1 mouse cellular context compared by ENCODE assay signal in the genomic region with DNA sequence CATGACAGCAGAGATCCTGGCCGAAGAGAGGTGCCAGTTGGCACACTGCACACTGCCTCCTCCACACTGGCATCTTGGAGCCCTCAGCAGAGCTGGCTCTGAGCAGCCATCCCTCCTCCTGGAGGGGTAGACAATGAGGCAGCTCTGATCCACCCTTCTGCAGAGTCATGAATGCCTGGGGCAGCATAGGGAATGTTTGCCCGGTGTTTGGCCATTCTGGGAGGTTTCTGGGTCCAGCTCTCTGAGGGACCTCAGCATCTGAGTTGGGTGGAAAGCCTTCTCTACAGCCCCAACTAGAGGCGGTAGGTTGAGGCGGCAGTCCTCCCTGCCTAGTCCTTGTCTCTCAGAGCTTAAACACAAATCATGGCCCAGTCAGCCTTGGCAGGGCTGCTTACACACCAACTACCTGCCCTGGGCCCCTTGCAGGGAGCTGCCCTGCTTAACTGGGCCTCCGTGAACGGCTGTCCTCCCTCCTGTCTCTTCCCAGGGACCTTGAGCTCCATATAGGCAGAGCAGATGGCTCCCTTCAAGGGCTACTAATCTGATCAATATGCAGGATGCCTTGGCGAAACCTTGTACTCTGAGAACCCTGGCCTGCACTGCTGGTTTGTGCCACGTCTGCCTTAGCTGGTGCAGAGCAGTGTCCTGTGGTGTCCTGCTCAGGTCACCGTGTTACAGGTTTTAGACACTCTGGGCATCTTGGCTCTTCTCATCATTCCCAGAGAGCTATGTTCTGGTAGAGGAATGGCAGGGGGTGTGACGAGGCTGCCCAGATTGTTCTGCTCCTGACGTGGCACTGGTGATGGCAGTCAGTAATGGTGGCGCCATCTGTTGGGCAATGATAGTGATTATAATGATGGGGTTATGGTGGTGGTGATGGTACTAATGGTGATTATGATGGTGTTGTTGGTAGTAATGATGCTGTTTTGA.
TF ChIP-seq lines count a peak whose summit lies in the region.

No protein-coding gene starts in this region.

TF ChIP-seq in MEL, 35 proteins besides CTCF, POLR2A, EP300 and RAD21 (continued from another document):
- 0 out of 2 replicates have a peak, but pooled peaks have one; percentile 8 for TF ChIP-seq ZC3H11A (IDR thresholded peaks at IDR 0.05; ENCODE audit: low read depth, low read length)
- TF ChIP-seq ELF1 (IDR thresholded peaks at IDR 0.05; ENCODE audit: low read depth, low read length): no peak
- TF ChIP-seq MAZ (IDR thresholded peaks at IDR 0.05; ENCODE audit: low read depth, low read length): no peak
- no peak for TF ChIP-seq TBP (IDR thresholded peaks at IDR 0.05; ENCODE audit: low read depth, low read length)
- no peak for TF ChIP-seq USF2 (IDR thresholded peaks at IDR 0.05; ENCODE audit: borderline replicate concordance in 1 of 2, insufficient read depth in 1 of 2, low read depth in 1 of 2, low read length in 2 of 2)
- peak; percentile 65 for TF ChIP-seq SMC3 (IDR thresholded peaks at IDR 0.05; ENCODE audit: low read depth, low read length)
- TF ChIP-seq POLR2AphosphoS5 (IDR thresholded peaks at IDR 0.05; ENCODE audit: borderline replicate concordance, low read depth, low read length): no peak
- no peak for TF ChIP-seq ZNF384 (IDR thresholded peaks at IDR 0.05; ENCODE audit: low read depth, low read length)
- no peak for TF ChIP-seq JUND (IDR thresholded peaks at IDR 0.05; ENCODE audit: low read depth, low read length)
- TF ChIP-seq NRF1 (IDR thresholded peaks at IDR 0.05; ENCODE audit: insufficient read depth, low read depth, low read length, poor library complexity, severe bottlenecking): no peak
- TF ChIP-seq BHLHE40 (IDR thresholded peaks at IDR 0.05; ENCODE audit: borderline replicate concordance, low read depth, low read length): peak; percentile 9; the same call in 1 of the 2 replicates
- no peak for TF ChIP-seq TCF12 (IDR thresholded peaks at IDR 0.05; ENCODE audit: low read depth, low read length)
- TF ChIP-seq ZMIZ1 (IDR thresholded peaks at IDR 0.05; ENCODE audit: low read depth, low read length): no peak
